Mouse (Mus musculus): ENCODE results near the gene 3110082I17Rik.
A peak's percentile ranks its signal among the peaks of the same experiment; 100 is the strongest.

The 3110082I17Rik gene

GRCm38 (mm10) chr5:139417480-139417879 lies 42.8 kb downstream of the 3110082I17Rik start:
- DNase-seq, result no peak

DNA sequence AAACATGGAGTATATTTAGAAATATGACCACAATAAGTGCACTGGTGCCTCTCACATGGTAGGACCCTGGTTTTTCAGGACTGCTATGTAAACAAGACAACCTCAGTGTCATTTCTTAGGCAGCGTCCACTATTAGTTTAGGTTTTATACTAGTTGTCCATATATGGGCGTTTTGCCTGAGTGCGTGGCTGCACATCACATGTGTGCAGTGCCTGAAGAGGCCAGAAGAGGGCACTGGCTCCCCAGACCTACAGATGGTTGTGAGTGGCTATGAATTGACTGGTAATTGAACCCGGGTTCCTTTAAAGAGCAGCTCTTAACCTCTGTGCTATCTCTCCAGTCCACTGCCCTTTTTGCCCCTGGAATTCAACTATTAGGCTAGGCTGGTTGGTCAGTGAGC lies 43.4 kb downstream of the 3110082I17Rik start:
- no peak for DNase-seq

GRCm38 (mm10) chr5:139415001-139415400 lies 45.3 kb downstream of the 3110082I17Rik start:
- DNase-seq, result no peak

DNA sequence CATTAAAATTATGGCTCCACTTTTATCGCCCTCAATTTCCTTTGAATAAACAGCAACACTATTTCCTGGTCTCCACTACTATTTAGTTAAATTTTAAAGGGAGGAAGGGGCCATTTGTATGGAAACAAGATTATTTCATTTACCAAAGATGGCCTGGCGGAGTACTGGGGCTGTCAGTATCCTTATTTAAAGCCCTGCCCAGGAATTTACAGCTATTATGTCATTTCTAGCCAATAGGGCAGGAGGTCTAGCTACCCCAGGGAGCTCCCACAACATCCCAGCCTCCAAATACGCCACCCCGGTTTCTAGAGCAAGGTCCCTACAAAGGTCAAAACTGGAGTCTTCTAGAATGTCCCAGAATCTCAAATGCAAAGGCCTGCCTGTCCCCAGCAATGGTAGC lies 46.8 kb downstream of the 3110082I17Rik start:
- no peak for DNase-seq

GRCm38 (mm10) chr5:139411665-139412314 lies 48.5 kb downstream of the 3110082I17Rik start:
- no peak for DNase-seq

DNA sequence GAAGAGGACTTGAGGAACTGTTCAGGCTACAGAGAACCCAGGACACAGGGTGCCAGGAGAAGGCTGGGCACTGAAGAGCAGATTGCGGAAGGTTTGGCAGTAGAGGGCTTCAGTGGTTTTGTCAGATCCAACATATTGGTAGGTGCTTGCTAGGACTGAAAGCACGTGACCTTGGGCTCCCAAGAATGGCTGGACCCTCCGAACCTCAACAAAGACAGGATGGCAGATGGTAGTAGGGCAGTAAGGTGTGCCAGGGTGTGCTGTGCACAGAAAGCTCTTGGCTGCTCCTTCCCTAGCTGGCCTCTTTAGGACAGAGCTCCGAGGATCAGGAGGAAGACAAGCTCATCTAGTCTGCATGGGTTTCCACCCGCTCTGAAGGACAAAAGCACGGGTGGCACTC lies 49.2 kb downstream of the 3110082I17Rik start:
- DNase-seq, result no peak

- DNase-seq, result no peak
Observed at GRCm38 (mm10) chr5:139410056-139410455, 50.3 kb downstream of the 3110082I17Rik start.

- DNase-seq, result no peak
Observed at GRCm38 (mm10) chr5:139409412-139409811, 50.9 kb downstream of the 3110082I17Rik start.

- DNase-seq, result no peak
Observed at GRCm38 (mm10) chr5:139408511-139408910, 51.8 kb downstream of the 3110082I17Rik start.

GRCm38 (mm10) chr5:139407121-139407885 lies 53.0 kb downstream of the 3110082I17Rik start:
- DNase-seq, result no peak

- no peak for DNase-seq
Observed at GRCm38 (mm10) chr5:139405953-139406352, 54.4 kb downstream of the 3110082I17Rik start.

DNA sequence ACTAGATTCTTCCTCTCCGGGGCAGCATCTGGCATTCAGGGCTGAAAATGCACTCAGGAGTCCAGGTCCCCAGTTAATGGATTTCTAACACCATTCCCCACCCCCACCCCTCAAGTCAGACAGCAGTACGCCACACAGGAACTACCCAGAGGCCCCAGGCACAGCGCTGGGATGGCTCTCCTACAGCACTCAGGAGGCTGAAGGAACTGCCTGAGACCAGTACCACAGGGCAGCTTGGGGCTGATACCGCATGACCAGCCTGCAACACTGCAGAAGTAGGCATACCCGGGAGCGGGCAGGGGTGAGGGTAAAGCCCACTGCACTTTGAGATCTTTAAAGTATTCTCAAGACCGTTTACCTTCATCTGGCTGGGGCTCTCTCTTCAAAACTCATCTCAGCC lies 54.8 kb downstream of the 3110082I17Rik start:
- DNase-seq, result no peak

DNA sequence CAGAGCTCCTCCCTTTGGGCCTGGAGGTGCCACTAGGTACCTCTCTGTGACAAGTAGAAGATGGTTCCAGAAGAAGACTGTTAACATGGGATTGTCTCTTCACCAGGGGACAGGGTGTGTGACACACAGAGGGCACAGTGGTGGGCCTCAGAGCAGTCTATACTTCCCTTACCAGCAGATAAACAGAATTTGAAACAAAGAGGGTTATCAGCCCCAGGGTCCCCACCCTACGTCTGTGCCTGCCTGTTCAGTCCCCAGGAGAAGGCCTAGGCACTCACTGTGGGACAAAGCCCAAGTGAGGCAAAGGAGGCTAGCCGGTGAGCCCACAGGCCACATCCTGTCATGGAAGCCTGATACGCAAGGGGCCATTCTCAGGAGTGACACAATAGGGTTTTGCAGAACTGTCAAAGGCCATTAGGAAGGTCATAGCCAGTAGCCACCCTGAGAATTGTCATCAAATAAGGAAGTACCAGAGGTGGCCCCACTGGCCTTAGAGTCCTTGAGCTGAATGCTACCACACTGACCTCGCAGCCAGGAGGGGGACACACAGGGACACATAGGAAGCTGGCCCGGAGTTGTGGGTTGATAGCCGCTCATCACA lies 55.4 kb downstream of the 3110082I17Rik start, which contains the start of gene C130050O18Rik:
TSS of gene C130050O18Rik (plus strand) at position 480 of the 601 bp plus-strand sequence.
- no peak for DNase-seq

- DNase-seq, result no peak
Observed at GRCm38 (mm10) chr5:139403692-139404260, 56.6 kb downstream of the 3110082I17Rik start.

- no peak for DNase-seq
Observed at GRCm38 (mm10) chr5:139402106-139402505, 58.2 kb downstream of the 3110082I17Rik start.

GRCm38 (mm10) chr5:139399991-139400390 lies 60.3 kb downstream of the 3110082I17Rik start:
- DNase-seq, result no peak

DNA sequence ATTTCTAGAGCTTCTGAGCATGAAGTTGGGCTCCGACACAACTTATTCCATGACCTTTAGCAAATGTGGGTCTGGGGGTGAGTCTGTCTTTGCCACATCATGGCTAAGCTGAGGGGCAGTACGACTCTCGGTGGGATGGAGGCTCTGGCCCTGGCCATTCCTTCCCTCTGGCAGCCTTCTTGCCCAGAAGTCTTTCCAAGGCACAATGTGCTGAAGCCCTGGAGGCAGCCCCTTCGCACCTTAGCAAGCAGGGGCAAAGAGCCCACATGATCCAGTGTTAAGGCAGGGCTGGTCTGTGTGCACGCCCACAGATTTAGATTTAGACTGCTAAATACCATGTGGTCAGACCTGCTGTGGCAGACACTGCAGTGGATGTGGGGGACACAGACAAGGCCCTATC lies 61.5 kb downstream of the 3110082I17Rik start:
- no peak for DNase-seq

DNA sequence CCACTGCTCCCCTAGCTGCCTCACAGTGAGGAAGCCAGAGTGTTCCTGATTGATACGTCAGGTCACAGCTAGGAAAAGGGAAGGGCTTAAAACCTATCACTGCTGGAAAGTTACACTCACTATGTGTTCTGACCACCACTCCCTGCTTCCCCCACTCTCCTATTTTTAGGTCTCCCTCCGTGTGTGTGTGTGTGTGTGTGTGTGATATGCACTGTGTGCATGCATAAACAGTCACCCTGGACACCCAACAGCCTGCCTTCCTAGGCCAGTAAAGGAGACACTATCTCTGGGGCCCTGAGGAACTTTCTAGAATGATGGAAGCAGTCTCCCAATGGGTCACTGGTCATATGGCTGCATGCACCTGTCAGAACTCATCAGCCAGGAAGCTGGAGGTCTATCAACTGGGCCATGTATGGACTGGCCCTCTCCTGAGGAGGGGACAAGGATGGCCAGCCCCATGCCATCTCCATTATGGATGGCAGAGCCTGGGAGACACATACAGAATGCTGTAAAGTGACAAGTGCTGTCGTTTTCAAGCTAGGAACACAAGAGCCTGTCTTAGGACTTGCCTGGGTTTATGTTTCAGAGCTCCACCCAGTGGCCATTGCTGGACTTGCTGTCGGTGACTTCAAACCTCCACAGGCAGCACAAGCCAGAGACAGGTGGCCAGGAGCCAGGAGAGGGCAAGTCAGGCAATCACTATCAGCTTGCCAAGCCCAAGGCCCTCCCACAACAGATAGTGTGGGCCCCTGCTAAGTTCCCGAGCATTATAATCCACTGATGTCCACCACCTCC lies 62.2 kb downstream of the 3110082I17Rik start:
- peak; percentile 88 for DNase-seq

GRCm38 (mm10) chr5:139397359-139397916 lies 62.9 kb downstream of the 3110082I17Rik start:
- DNase-seq, result no peak

GRCm38 (mm10) chr5:139395528-139395927 lies 64.8 kb downstream of the 3110082I17Rik start:
- DNase-seq, result no peak

DNA sequence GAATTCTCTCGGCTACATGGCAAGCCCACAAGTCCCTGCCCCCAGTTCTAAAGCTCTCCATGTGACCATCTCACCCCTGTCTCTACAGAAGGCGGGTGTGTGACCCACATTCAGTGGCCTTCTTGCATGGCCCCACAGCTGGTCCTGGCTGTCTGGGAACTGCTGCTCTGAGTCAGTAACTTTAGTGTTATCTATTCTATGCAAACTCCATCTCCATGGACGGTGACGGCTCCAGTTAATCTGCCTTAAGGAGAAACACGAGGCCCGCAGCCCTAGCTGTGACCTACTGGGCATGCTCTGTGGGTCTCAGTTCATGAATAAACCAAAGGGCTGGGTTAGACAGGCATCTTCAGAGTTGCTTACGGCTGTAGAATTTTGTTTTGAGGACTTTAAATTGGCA lies 65.9 kb downstream of the 3110082I17Rik start:
- DNase-seq, result no peak

DNA sequence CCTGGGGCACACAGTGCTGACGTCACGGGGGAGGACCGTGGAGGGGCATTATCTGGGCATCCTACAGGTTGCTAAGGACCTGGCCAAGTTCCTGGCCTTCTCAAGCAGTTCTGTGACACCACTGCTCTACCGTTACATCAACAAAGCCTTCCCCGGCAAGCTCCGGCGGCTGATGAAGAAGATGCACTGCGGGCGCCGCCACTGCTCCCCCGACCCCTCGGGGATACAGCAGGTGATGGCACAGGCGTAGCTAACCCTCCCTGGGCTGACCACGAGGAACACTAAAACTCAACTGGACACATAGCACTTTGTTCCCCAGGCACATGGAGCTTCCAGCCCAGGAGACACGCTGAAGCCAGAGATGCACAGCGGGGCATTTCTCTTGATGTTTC lies 67.1 kb downstream of the 3110082I17Rik start:
- no peak for DNase-seq

All from right cerebral cortex, postnatal 25 days (tissue).